11 mouse cellular contexts compared by ENCODE assay signal in genomic region chr12:4856160-4856559, GRCm38 (mm10). TPM values are rescaled to one million over a fixed set of nuclear protein-coding genes. Genes with fewer than 3 reads are reported as not detected.
DNase-seq lines count a peak whose midpoint lies in the region; ATAC-seq and TF ChIP-seq lines count a peak whose summit lies in the region.
"Had no signal": no experiment of that assay in that cellular context is flagged by ENCODE, and none has a peak within 500 bp of the region (broad histone marks: within the 10 kb centered on the region; RNA-seq: fewer than 3 reads in every experiment).

No protein-coding gene starts in this region.

- no peak overlapping the region for H3K9ac ChIP-seq in heart, adult 2 months (ENCODE audit: low read depth, low read length)
- no peak overlapping the region for H3K9ac ChIP-seq in neural tube, embryonic 15.5 days (replicated peaks)
- H3K9ac ChIP-seq: lung, embryonic 15.5 days had no signal

- no peak overlapping the region for H3K4me3 ChIP-seq in heart, adult 2 months
- H3K4me3 ChIP-seq in neural tube, embryonic 15.5 days (replicated peaks) = no peak overlapping the region
- H3K4me3 ChIP-seq: forebrain, embryonic 10.5 days; lung, embryonic 15.5 days had no signal

- no peak overlapping the region for H3K4me2 ChIP-seq in neural tube, embryonic 15.5 days
- H3K4me2 ChIP-seq: lung, embryonic 15.5 days had no signal

- no peaks in the 10 kb centered on the region for H3K9me3 ChIP-seq in neural tube, embryonic 15.5 days (replicated peaks)
- H3K9me3 ChIP-seq: forebrain, embryonic 10.5 days; lung, embryonic 15.5 days had no signal

- TF ChIP-seq POLR2A in heart, adult 2 months (IDR thresholded peaks at IDR 0.05; ENCODE audit: insufficient read depth, low read depth, low read length) = no peak

- 94% methylated on average over 5 of the region's 5 CpGs for WGBS in heart, adult 2 months
- WGBS in neural tube, embryonic 15.5 days = 98% methylated on average over 5 of the region's 5 CpGs

- TF ChIP-seq CTCF in heart, adult 2 months (IDR thresholded peaks at IDR 0.05) = peak; percentile 64

- DNase-seq in heart, adult 2 months = no peak
- no peak for DNase-seq in heart, postnatal 10 days
- peak; percentile 32 for DNase-seq in neural tube, embryonic 10.5 days (ENCODE audit: extremely low spot score, low spot score)
- DNase-seq in induced T-regulatory cell, adult 2 months (ENCODE audit: low read depth) = peak; percentile 59
- DNase-seq in thymus, postnatal 36 days = peak; percentile 24 to 33
- no peak for DNase-seq in yolk sac, embryonic 10.5 days (ENCODE audit: low spot score)
- no peak for DNase-seq in urinary bladder, adult 2 months (ENCODE audit: low spot score)
- DNase-seq: cerebellum, adult 8-10 months had no signal

- H3K27me3 ChIP-seq in heart, adult 2 months (ENCODE audit: control insufficient read depth, insufficient read depth, low read length) = no peaks in the 10 kb centered on the region
- no peaks in the 10 kb centered on the region for H3K27me3 ChIP-seq in neural tube, embryonic 15.5 days (replicated peaks)
- H3K27me3 ChIP-seq: lung, embryonic 15.5 days had no signal

- intact Hi-C loops in heart, adult 2 months (cut with DNase I) = loop anchor here (2.0 to 5.0 kb wide), 2 partner anchors 61 to 117 kb away; partner anchors contain the start of gene Atad2b
- intact Hi-C loops in heart, postnatal 10 days (cut with DNase I) = loop anchor here (2.0 kb wide), 2 partner anchors 61 to 117 kb away; partner anchors contain the start of gene Atad2b

- H3K79me2 ChIP-seq in heart, adult 2 months (replicated peaks; ENCODE audit: control insufficient read depth, insufficient read depth, low read length) = no peaks in the 10 kb centered on the region

- no peak for ATAC-seq in neural tube, embryonic 15.5 days (ENCODE audit: low FRiP score)

- no peak for TF ChIP-seq EP300 in heart, adult 2 months (IDR thresholded peaks at IDR 0.05; ENCODE audit: insufficient read depth, low read depth, low read length)

- no peak overlapping the region for H3K27ac ChIP-seq in heart, adult 2 months
- no peak overlapping the region for H3K27ac ChIP-seq in neural tube, embryonic 15.5 days (replicated peaks)
- H3K27ac ChIP-seq: forebrain, embryonic 10.5 days; lung, embryonic 15.5 days had no signal

- no peaks in the 10 kb centered on the region for H3K36me3 ChIP-seq in heart, adult 2 months (ENCODE audit: control insufficient read depth, insufficient read depth, low read length)
- H3K36me3 ChIP-seq in neural tube, embryonic 15.5 days = peaks cover 9% of the 10 kb centered on the region; the same call in 1 of the 2 replicates

- H3K4me1 ChIP-seq in heart, adult 2 months (ENCODE audit: control insufficient read depth, insufficient read depth, low read length) = no peaks in the 10 kb centered on the region
- no peaks in the 10 kb centered on the region for H3K4me1 ChIP-seq in neural tube, embryonic 15.5 days
- H3K4me1 ChIP-seq: forebrain, embryonic 10.5 days; lung, embryonic 15.5 days had no signal

RNA-seq across cellular contexts. Expression of gene Wdcp, which starts 13.1 kb away (rescaled TPM):
- total RNA-seq in heart, adult 2 months (2021) = 1 to 10 TPM; 6.2 to 9.1 TPM
- 7.4 and 12.7 TPM in 2 replicates for polyA plus RNA-seq in heart, adult 2 months (2012; rRNA removed)
- total RNA-seq in heart, postnatal 10 days (2021) = 1 to 10 TPM; 8.7 to 9.1 TPM
- polyA plus RNA-seq in neural tube, embryonic 15.5 days (2015; fragmentation: Nextera tagmentation; extraction: Ambion mirVana) = 15.2 and 15.7 TPM in 2 replicates
- 8.4 and 8.9 TPM in 2 replicates for polyA plus RNA-seq in urinary bladder, adult 2 months (2012; rRNA removed)

RNA-seq across cellular contexts. Expression of gene Fkbp1b, which starts 14.8 kb away (rescaled TPM):
- total RNA-seq in heart, adult 2 months (2021) = 1 to 10 TPM in 1 of 2 experiments, under 1 TPM in 1; 0.50 to 1.1 TPM
- 2.4 and 3.6 TPM in 2 replicates for polyA plus RNA-seq in heart, adult 2 months (2012; rRNA removed)
- total RNA-seq in heart, postnatal 10 days (2021) = 1 to 10 TPM; 3.6 to 4.0 TPM
- 77.9 and 98.3 TPM in 2 replicates for polyA plus RNA-seq in neural tube, embryonic 15.5 days (2015; fragmentation: Nextera tagmentation; extraction: Ambion mirVana)
- polyA plus RNA-seq in urinary bladder, adult 2 months (2012; rRNA removed) = 9.5 and 9.8 TPM in 2 replicates

RNA-seq across cellular contexts. Expression of gene Mfsd2b, which starts 18.0 kb away (rescaled TPM):
- total RNA-seq in heart, adult 2 months (2021) = 1 to 10 TPM in 1 of 2 experiments, under 1 TPM in 1; 0.55 to 2.3 TPM
- polyA plus RNA-seq in heart, adult 2 months (2012; rRNA removed) = 1.7 and 2.0 TPM in 2 replicates
- total RNA-seq in heart, postnatal 10 days (2021) = 1 to 10 TPM in 1 of 2 experiments, under 1 TPM in 1; 0.64 to 2.0 TPM
- polyA plus RNA-seq in neural tube, embryonic 15.5 days (2015; fragmentation: Nextera tagmentation; extraction: Ambion mirVana) = 1.9 and 2.2 TPM in 2 replicates
- polyA plus RNA-seq in urinary bladder, adult 2 months (2012; rRNA removed) = 1.1 TPM in 2 replicates

RNA-seq across cellular contexts. Expression of gene Sf3b6, which starts 38.8 kb away (rescaled TPM):
- 10 to 100 TPM; 42.0 to 42.8 TPM for total RNA-seq in heart, adult 2 months (2021)
- polyA plus RNA-seq in heart, adult 2 months (2012; rRNA removed) = 31.5 and 46.8 TPM in 2 replicates
- total RNA-seq in heart, postnatal 10 days (2021) = 10 to 100 TPM; 59.5 to 62.1 TPM
- 181 and 200 TPM in 2 replicates for polyA plus RNA-seq in neural tube, embryonic 15.5 days (2015; fragmentation: Nextera tagmentation; extraction: Ambion mirVana)
- polyA plus RNA-seq in urinary bladder, adult 2 months (2012; rRNA removed) = 158 and 175 TPM in 2 replicates

RNA-seq across cellular contexts. Expression of gene Ubxn2a, which starts 51.3 kb away (rescaled TPM):
- 10 to 100 TPM; 72.1 to 76.0 TPM for total RNA-seq in heart, adult 2 months (2021)
- polyA plus RNA-seq in heart, adult 2 months (2012; rRNA removed) = 11.2 and 22.5 TPM in 2 replicates
- 10 to 100 TPM; 49.3 to 54.5 TPM for total RNA-seq in heart, postnatal 10 days (2021)
- 45.4 and 51.6 TPM in 2 replicates for polyA plus RNA-seq in neural tube, embryonic 15.5 days (2015; fragmentation: Nextera tagmentation; extraction: Ambion mirVana)
- polyA plus RNA-seq in urinary bladder, adult 2 months (2012; rRNA removed) = 16.2 and 19.0 TPM in 2 replicates

Comparison
In these comparisons a context has a peak if more than half of its experiments do, and no peak if none do; other contexts are left out.
1. DNase-seq: peak in neural tube, embryonic 10.5 days (single experiment), induced T-regulatory cell, adult 2 months (single experiment) and thymus, postnatal 36 days (2 of 2); none in heart, adult 2 months (0 of 2), heart, postnatal 10 days (0 of 2), yolk sac, embryonic 10.5 days (single experiment) and urinary bladder, adult 2 months (single experiment).